Mouse (Mus musculus): ENCODE data around the gene Psmd11.

- no peak for TF ChIP-seq POLR2A (IDR thresholded peaks at IDR 0.05; ENCODE audit: borderline replicate concordance, low read depth, low read length)
- no peak for TF ChIP-seq CTCF (IDR thresholded peaks at IDR 0.05; ENCODE audit: low read depth, low read length)
Observed at GRCm38 (mm10) chr11:80489172-80489881, 60.9 kb downstream of the Psmd11 start.

Data from bone marrow macrophage, adult 2 months (primary cell).